Mouse (Mus musculus): ENCODE measurements around the gene Dapk1.

- TF ChIP-seq CTCF (IDR thresholded peaks at IDR 0.05; ENCODE audit: low read depth, low read length) (no peak), POLR2A (IDR thresholded peaks at IDR 0.05; ENCODE audit: borderline replicate concordance, low read depth, low read length) (no peak)
Measured at GRCm38 (mm10) chr13:60744736-60745135, 143.0 kb downstream of the Dapk1 start.
